Mouse (Mus musculus) thymus, adult 2 months (tissue): ENCODE measurements around the gene Glo1.

Experiments used
- CTCF ChIP-seq: fragments of 200-500 bp; IDR thresholded peaks from 2 replicates; pipeline ENCODE4 v1.5.1; 2012; ENCODE audit warnings: mild to moderate bottlenecking, control low read depth, low read length, moderate library complexity, borderline replicate concordance; ENCODE audit not compliant: control insufficient read depth, poor library complexity, insufficient read depth; ENCODE audit errors: extremely low read depth
- POLR2A ChIP-seq: fragments of 200-500 bp; IDR thresholded peaks from 2 replicates; pipeline ENCODE4 v1.6.1; 2012; ENCODE audit warnings: mild to moderate bottlenecking, low read length, control low read depth, moderate library complexity; ENCODE audit not compliant: control insufficient read depth, poor library complexity, insufficient read depth; ENCODE audit errors: extremely low read depth

GRCm38 (mm10) chr17:30620548-30620947 is 6.1 kb downstream of the Glo1 start:
- TF ChIP-seq POLR2A: no peak
- no peak for TF ChIP-seq CTCF
